Mouse (Mus musculus) left cerebral cortex, postnatal 4 days (tissue): ENCODE measurements around the gene Col8a2. TPM values are rescaled to one million over a fixed set of nuclear protein-coding genes. Genes with fewer than 3 reads are reported as not detected.

ENCODE experiments used
- DNase-seq: peaks from one replicate; pipeline ENCODE4 v3.0.0-alpha.2; 2022
- intact Hi-C: fragments of 180-260 bp; cut with DNase I; formaldehyde crosslinking; loops from one replicate; pipeline ENCODE4 v1.15.1; 2025
- total RNA-seq, 2 experiments: library from RNA; stranded (reverse); gene quantifications; 2 replicates each; pipeline ENCODE4 v1.2.3; 2021

Gene Col8a2
- total RNA-seq, 2 experiments from 2014 or later, result 2.2 to 3.4 TPM

- DNase-seq, result peak; percentile 37
Observed at GRCm38 (mm10) chr4:126325281-126325861, 38.8 kb downstream of the Col8a2 start, which contains the start of gene Tekt2. Tekt2 (minus strand) TSS chr4:126325688.

GRCm38 (mm10) chr4:126326036-126326435 lies 39.4 kb downstream of the Col8a2 start:
- no peak for DNase-seq

More at GRCm38 (mm10) chr4:126325281-126325861, 38.8 kb downstream of the Col8a2 start, which contains the start of gene Tekt2:
- intact Hi-C loops, result no loop called here

GRCm38 (mm10) chr4:126330295-126330694 lies 43.7 kb downstream of the Col8a2 start:
- no peak for DNase-seq
- intact Hi-C loops, result no loop called here

More at GRCm38 (mm10) chr4:126326036-126326435, 39.4 kb downstream of the Col8a2 start:
- intact Hi-C loops, result no loop called here

GRCm38 (mm10) chr4:126331751-126332150 lies 45.2 kb downstream of the Col8a2 start:
- DNase-seq, result no peak
- intact Hi-C loops, result no loop called here

GRCm38 (mm10) chr4:126332358-126332757 lies 45.8 kb downstream of the Col8a2 start:
- intact Hi-C loops, result no loop called here
- DNase-seq, result no peak

GRCm38 (mm10) chr4:126339461-126339860 lies 52.9 kb downstream of the Col8a2 start:
- intact Hi-C loops, result no loop called here
- DNase-seq, result no peak

GRCm38 (mm10) chr4:126343451-126343850 lies 56.9 kb downstream of the Col8a2 start:
- no peak for DNase-seq
- intact Hi-C loops, result no loop called here

GRCm38 (mm10) chr4:126360069-126360468 lies 73.5 kb downstream of the Col8a2 start:
- no peak for DNase-seq
- intact Hi-C loops, result no loop called here

Other genes with a start within 250 kb of the Col8a2 start
- 10 to 100 TPM; 52.3 to 60.6 TPM for gene Mrps15, start 239.9 kb upstream of the Col8a2 start, total RNA-seq
- 10 to 100 TPM; 35.3 to 37.9 TPM for gene Oscp1, start 228.2 kb upstream of the Col8a2 start, total RNA-seq
- gene Lsm10, start 190.2 kb upstream of the Col8a2 start, total RNA-seq, result 10 to 100 TPM; 23.9 to 25.3 TPM
- gene Stk40, start 182.8 kb upstream of the Col8a2 start, total RNA-seq, result 10 to 100 TPM; 23.7 to 25.0 TPM
- 1 to 10 TPM; 6.3 to 7.2 TPM for gene Eva1b, start 139.0 kb upstream of the Col8a2 start, total RNA-seq
- 1 to 10 TPM in 1 of 2 experiments, under 1 TPM in 1; 0.58 to 1.3 TPM for gene Sh3d21, start 123.3 kb upstream of the Col8a2 start, total RNA-seq
- 100 to 1,000 TPM; 165 TPM for gene Thrap3, start 84.0 kb upstream of the Col8a2 start, total RNA-seq
- 100 to 1,000 TPM; 211 to 214 TPM for gene Map7d1, start 30.4 kb upstream of the Col8a2 start, total RNA-seq
- gene Trappc3, start 24.5 kb upstream of the Col8a2 start, total RNA-seq, result 100 to 1,000 TPM; 102 to 105 TPM
- gene Adprhl2, start 34.9 kb downstream of the Col8a2 start, total RNA-seq, result 10 to 100 TPM; 37.8 to 39.5 TPM
- gene Tekt2, start 38.9 kb downstream of the Col8a2 start, total RNA-seq, result 1 to 10 TPM; 3.5 to 5.1 TPM
- gene Ago3, start 142.8 kb downstream of the Col8a2 start, total RNA-seq, result 10 to 100 TPM; 23.3 to 35.4 TPM
- 10 to 100 TPM; 95.9 to 99.0 TPM for gene Ago1, start 181.8 kb downstream of the Col8a2 start, total RNA-seq
- gene Ago4, start 246.7 kb downstream of the Col8a2 start, total RNA-seq, result 10 to 100 TPM; 10.7 to 12.8 TPM